Comparison of ENCODE assay signal across 18 mouse cellular contexts in the genomic region with DNA sequence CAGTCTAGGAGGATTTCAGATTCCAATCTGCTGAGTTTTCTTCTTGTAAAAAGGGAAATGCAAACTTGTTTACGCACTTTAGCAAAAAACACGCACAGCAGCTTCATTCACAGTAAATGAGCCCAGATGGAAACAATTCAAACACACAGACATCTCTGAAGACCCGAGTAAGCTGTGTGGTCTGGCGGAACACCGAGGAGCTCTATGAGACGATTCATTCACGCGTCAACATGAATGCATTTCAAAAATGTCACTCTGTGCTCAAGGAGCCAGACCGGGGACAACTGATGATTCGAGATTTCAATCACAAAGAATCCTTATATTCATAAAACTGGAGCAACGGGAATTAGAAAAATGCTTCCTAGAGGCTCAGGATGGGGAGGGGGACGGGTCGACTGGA. TPM values are rescaled to one million over a fixed set of nuclear protein-coding genes. Genes with fewer than 3 reads are reported as not detected.
DNase-seq lines count a peak whose midpoint lies in the region; ATAC-seq lines count a peak whose summit lies in the region.
"Had no signal": no experiment of that assay in that cellular context is flagged by ENCODE, and none has a peak within 500 bp of the region (broad histone marks: within the 10 kb centered on the region; RNA-seq: fewer than 3 reads in every experiment).

No protein-coding gene starts in this region.

- H3K4me1 ChIP-seq in hindbrain, embryonic 14.5 days (replicated peaks; ENCODE audit: control insufficient read depth, insufficient read depth, low read length) = no peaks in the 10 kb centered on the region
- H3K4me1 ChIP-seq in hindbrain, embryonic 10.5 days (replicated peaks) = no peaks in the 10 kb centered on the region; the same call in 1 of the 2 replicates
- H3K4me1 ChIP-seq in neural tube, embryonic 15.5 days = no peaks in the 10 kb centered on the region
- H3K4me1 ChIP-seq in embryonic facial prominence, embryonic 13.5 days = peaks cover 16% of the 10 kb centered on the region
- H3K4me1 ChIP-seq in heart, embryonic 12.5 days (replicated peaks) = no peaks in the 10 kb centered on the region
- H3K4me1 ChIP-seq: heart, embryonic 13.5 days had no signal

- H3K4me3 ChIP-seq in hindbrain, embryonic 14.5 days (replicated peaks; ENCODE audit: low read length) = no peak overlapping the region
- H3K4me3 ChIP-seq in hindbrain, embryonic 10.5 days = no peak overlapping the region
- no peak overlapping the region for H3K4me3 ChIP-seq in neural tube, embryonic 15.5 days (replicated peaks)
- no peak overlapping the region for H3K4me3 ChIP-seq in embryonic facial prominence, embryonic 13.5 days
- no peak overlapping the region for H3K4me3 ChIP-seq in heart, embryonic 12.5 days
- H3K4me3 ChIP-seq: erythroblast, embryonic 14.5 days; heart, embryonic 13.5 days; megakaryocyte, embryonic 14.5 days had no signal

- DNase-seq in hindbrain, embryonic 14.5 days (ENCODE audit: low spot score) = no peak
- DNase-seq in hindbrain, embryonic 10.5 days (ENCODE audit: low spot score) = no peak
- DNase-seq in neural tube, embryonic 10.5 days (ENCODE audit: extremely low spot score, low spot score) = no peak
- no peak for DNase-seq in embryo, embryonic 10.5 days (ENCODE audit: low spot score)
- DNase-seq: adrenal gland, postnatal 10 days; cerebellum, adult 9-11 months; gastrocnemius, postnatal 10 days; heart, adult 11 months; layer of hippocampus, postnatal 36 days; liver; lung, postnatal 10 days had no signal

- no peaks in the 10 kb centered on the region for H3K36me3 ChIP-seq in hindbrain, embryonic 14.5 days (replicated peaks; ENCODE audit: control insufficient read depth, insufficient read depth)
- H3K36me3 ChIP-seq in hindbrain, embryonic 10.5 days = no peaks in the 10 kb centered on the region
- no peaks in the 10 kb centered on the region for H3K36me3 ChIP-seq in neural tube, embryonic 15.5 days
- H3K36me3 ChIP-seq in embryonic facial prominence, embryonic 13.5 days = no peaks in the 10 kb centered on the region
- H3K36me3 ChIP-seq in heart, embryonic 12.5 days = no peaks in the 10 kb centered on the region
- H3K36me3 ChIP-seq: heart, embryonic 13.5 days had no signal

- H3K9ac ChIP-seq in hindbrain, embryonic 14.5 days = no peak overlapping the region
- no peak overlapping the region for H3K9ac ChIP-seq in neural tube, embryonic 15.5 days (replicated peaks)
- no peak overlapping the region for H3K9ac ChIP-seq in embryonic facial prominence, embryonic 13.5 days
- no peak overlapping the region for H3K9ac ChIP-seq in heart, embryonic 12.5 days
- H3K9ac ChIP-seq: heart, embryonic 13.5 days had no signal

- H3K4me2 ChIP-seq in hindbrain, embryonic 14.5 days (replicated peaks) = peak overlapping the region; percentile 8; the same call in 1 of the 2 replicates
- H3K4me2 ChIP-seq in neural tube, embryonic 15.5 days = peak overlapping the region; percentile 9; the same call in 1 of the 2 replicates
- peak overlapping the region; percentile 46 for H3K4me2 ChIP-seq in embryonic facial prominence, embryonic 13.5 days
- no peak overlapping the region for H3K4me2 ChIP-seq in heart, embryonic 12.5 days
- H3K4me2 ChIP-seq: heart, embryonic 13.5 days had no signal

- no peaks in the 10 kb centered on the region for H3K9me3 ChIP-seq in hindbrain, embryonic 14.5 days (ENCODE audit: control insufficient read depth, low read length)
- no peaks in the 10 kb centered on the region for H3K9me3 ChIP-seq in hindbrain, embryonic 10.5 days
- H3K9me3 ChIP-seq in neural tube, embryonic 15.5 days (replicated peaks) = no peaks in the 10 kb centered on the region
- H3K9me3 ChIP-seq in embryonic facial prominence, embryonic 13.5 days = no peaks in the 10 kb centered on the region
- H3K9me3 ChIP-seq in heart, embryonic 12.5 days (replicated peaks) = no peaks in the 10 kb centered on the region
- H3K9me3 ChIP-seq: heart, embryonic 13.5 days; megakaryocyte, embryonic 14.5 days had no signal

- WGBS in hindbrain, embryonic 14.5 days = 59% methylated on average over 13 of the region's 13 CpGs
- WGBS in hindbrain, embryonic 10.5 days = 72% methylated on average over 13 of the region's 13 CpGs
- WGBS in neural tube, embryonic 15.5 days = 66% methylated on average over 13 of the region's 13 CpGs
- 25% methylated on average over 13 of the region's 13 CpGs for WGBS in embryonic facial prominence, embryonic 13.5 days
- WGBS in heart, embryonic 12.5 days = 69% methylated on average over 13 of the region's 13 CpGs

- no peaks in the 10 kb centered on the region for H3K27me3 ChIP-seq in hindbrain, embryonic 14.5 days (ENCODE audit: control insufficient read depth, insufficient read depth, low read length)
- H3K27me3 ChIP-seq in hindbrain, embryonic 10.5 days (ENCODE audit: insufficient read depth, poor library complexity, severe bottlenecking) = no peaks in the 10 kb centered on the region
- H3K27me3 ChIP-seq in neural tube, embryonic 15.5 days (replicated peaks) = no peaks in the 10 kb centered on the region; the same call in 1 of the 2 replicates
- H3K27me3 ChIP-seq in embryonic facial prominence, embryonic 13.5 days = peaks cover 21% of the 10 kb centered on the region
- H3K27me3 ChIP-seq in heart, embryonic 12.5 days (replicated peaks) = peaks cover 9% of the 10 kb centered on the region; the same call in 1 of the 2 replicates
- H3K27me3 ChIP-seq: megakaryocyte, embryonic 14.5 days had no signal

- no peak for ATAC-seq in hindbrain, embryonic 14.5 days (ENCODE audit: low FRiP score)
- no peak for ATAC-seq in neural tube, embryonic 15.5 days (ENCODE audit: low FRiP score)
- ATAC-seq in embryonic facial prominence, embryonic 13.5 days (ENCODE audit: insufficient number of reproducible peaks, insufficient read depth, low FRiP score, low TSS enrichment, low read depth) = no peak
- ATAC-seq in heart, embryonic 12.5 days (ENCODE audit: insufficient number of reproducible peaks, low FRiP score) = no peak
- ATAC-seq: activated CD4-positive, CD25-positive, alpha-beta regulatory T cell, adult 4 months had no signal

- no peak overlapping the region for H3K27ac ChIP-seq in hindbrain, embryonic 14.5 days
- no peak overlapping the region for H3K27ac ChIP-seq in hindbrain, embryonic 10.5 days
- no peak overlapping the region for H3K27ac ChIP-seq in neural tube, embryonic 15.5 days (replicated peaks)
- no peak overlapping the region for H3K27ac ChIP-seq in embryonic facial prominence, embryonic 13.5 days
- no peak overlapping the region for H3K27ac ChIP-seq in heart, embryonic 12.5 days (ENCODE audit: poor library complexity, severe bottlenecking)
- H3K27ac ChIP-seq: heart, embryonic 13.5 days had no signal

RNA-seq across cellular contexts. Expression of gene Rassf6, which starts 15.4 kb away (rescaled TPM):
- polyA plus RNA-seq in hindbrain, embryonic 14.5 days (2014; fragmentation: Nextera tagmentation; extraction: Ambion mirVana) = 1.9 and 2.0 TPM in 2 replicates
- 0.22 and 0.50 TPM in 2 replicates for polyA plus RNA-seq in hindbrain, embryonic 10.5 days (2016; fragmentation: Nextera tagmentation; extraction: Ambion mirVana)
- 3.1 and 5.6 TPM in 2 replicates for polyA plus RNA-seq in neural tube, embryonic 15.5 days (2015; fragmentation: Nextera tagmentation; extraction: Ambion mirVana)
- polyA plus RNA-seq in embryonic facial prominence, embryonic 13.5 days (2015; fragmentation: Nextera tagmentation; extraction: Ambion mirVana) = 1.3 and 1.5 TPM in 2 replicates
- polyA plus RNA-seq in heart, embryonic 12.5 days (2016; fragmentation: Nextera tagmentation; extraction: Ambion mirVana) = 0.35 and 0.52 TPM in 2 replicates
- polyA plus RNA-seq: erythroblast, embryonic 14.5 days had no signal
